Mouse (Mus musculus) forebrain, embryonic 15.5 days (tissue): Measurements from ENCODE around the gene Pde3a. TPM values are rescaled to one million over a fixed set of nuclear protein-coding genes. Genes with fewer than 3 reads are reported as not detected.

Experiments
- ATAC-seq: fragments of 200-750 bp; cut with Nextera tagmentation; replicated peaks from 2 replicates; pipeline ENCODE4 v1.8.0; 2017; ENCODE audit warnings: mild to moderate bottlenecking, moderate TSS enrichment, moderate library complexity
- H3K27ac ChIP-seq: fragments of 300-500 bp; sonication (generic); replicated peaks from 2 replicates; pipeline ENCODE4 v1.5.1; 2015; ENCODE audit warnings: mild to moderate bottlenecking, inconsistent platforms
- H3K27me3 ChIP-seq: fragments of 300-500 bp; sonication (generic); 2 replicates; pipeline ENCODE4 v1.6.1; 2015; ENCODE audit warnings: inconsistent platforms
- H3K36me3 ChIP-seq: fragments of 300-500 bp; sonication (generic); 2 replicates; pipeline ENCODE4 v1.6.1; 2015; ENCODE audit warnings: mild to moderate bottlenecking, inconsistent platforms
- H3K4me1 ChIP-seq: fragments of 300-500 bp; sonication (generic); 2 replicates; pipeline ENCODE4 v1.6.1; 2015; ENCODE audit warnings: inconsistent platforms
- H3K4me2 ChIP-seq: fragments of 300-500 bp; sonication (generic); replicated peaks from 2 replicates; pipeline ENCODE4 v1.6.1; 2015; ENCODE audit warnings: mild to moderate bottlenecking, inconsistent platforms
- H3K4me3 ChIP-seq: fragments of 300-500 bp; sonication (generic); 2 replicates; pipeline ENCODE4 v1.5.1; 2015; ENCODE audit warnings: mild to moderate bottlenecking, inconsistent platforms
- H3K9ac ChIP-seq: fragments of 300-500 bp; sonication (generic); replicated peaks from 2 replicates; pipeline ENCODE4 v1.6.1; 2015; ENCODE audit warnings: mild to moderate bottlenecking, inconsistent platforms
- H3K9me3 ChIP-seq: fragments of 300-500 bp; sonication (generic); 2 replicates; pipeline ENCODE4 v1.6.1; 2016; ENCODE audit warnings: inconsistent platforms
- WGBS: fragments of 180-500 bp; shearing (Covaris S2); methylation state at CpG from one replicate; pipeline ENCODE4 v1.1.7; 2015; ENCODE audit warnings: mixed read lengths; 5-methylcytosine and 5-hydroxymethylcytosine counted together
- polyA plus RNA-seq: library from polyadenylated mRNA; unstranded; fragments of >200 nt; fragmentation: Nextera tagmentation; extraction: Ambion mirVana; gene quantifications from 2 replicates; pipeline ENCODE4 v1.2.1, GENCODE M21; 2015

The Pde3a gene
- polyA plus RNA-seq, 1 experiment from 2014 or later = 1.7 TPM

DNA sequence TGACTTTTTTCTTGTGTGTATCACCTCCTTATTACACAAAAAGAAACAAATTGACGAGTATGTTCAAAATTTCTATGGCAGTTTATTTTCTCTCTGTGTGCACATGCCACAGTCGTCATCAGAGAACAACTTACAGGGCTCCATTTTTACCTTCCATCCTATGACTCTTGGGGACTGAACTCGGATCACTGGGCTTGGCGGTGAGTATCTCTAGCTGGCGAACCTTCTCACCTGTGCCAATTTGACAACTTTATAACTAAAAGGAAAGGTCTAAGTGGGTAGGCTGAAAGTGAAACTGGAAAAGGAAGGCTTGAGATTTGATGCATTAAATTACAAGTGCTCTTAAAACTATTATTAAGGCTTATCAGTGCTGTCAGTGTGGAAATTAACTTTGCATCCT lies 22.1 kb downstream of the Pde3a start:
- Histone ChIP-seq H3K4me2 (no peak overlapping the region), H3K4me3 (no peak overlapping the region), H3K27ac (no peak overlapping the region), H3K36me3 (no peaks in the 10 kb centered on the region), H3K27me3 (no peaks in the 10 kb centered on the region), H3K9ac (no peak overlapping the region), H3K9me3 (no peaks in the 10 kb centered on the region), H3K4me1 (no peaks in the 10 kb centered on the region)
- WGBS = 91% methylated on average over 5 of the region's 5 CpGs
- ATAC-seq = no peak

GRCm38 (mm10) chr6:141271579-141271978 lies 22.5 kb downstream of the Pde3a start:
- no peaks in the 10 kb centered on the region for H3K9me3 ChIP-seq
- H3K4me3 ChIP-seq = no peak overlapping the region
- H3K27me3 ChIP-seq = no peaks in the 10 kb centered on the region
- no peak overlapping the region for H3K9ac ChIP-seq
- no peak overlapping the region for H3K27ac ChIP-seq
- H3K36me3 ChIP-seq = no peaks in the 10 kb centered on the region
- 89% methylated on average over 3 of the region's 3 CpGs for WGBS
- no peak for ATAC-seq
- no peak overlapping the region for H3K4me2 ChIP-seq
- H3K4me1 ChIP-seq = no peaks in the 10 kb centered on the region

GRCm38 (mm10) chr6:141273685-141274084 lies 24.6 kb downstream of the Pde3a start:
- ATAC-seq = no peak
- H3K4me3 ChIP-seq = no peak overlapping the region
- WGBS = 90% methylated on average over 6 of the region's 6 CpGs
- no peaks in the 10 kb centered on the region for H3K27me3 ChIP-seq
- no peak overlapping the region for H3K4me2 ChIP-seq
- no peak overlapping the region for H3K27ac ChIP-seq
- H3K4me1 ChIP-seq = no peaks in the 10 kb centered on the region
- no peaks in the 10 kb centered on the region for H3K36me3 ChIP-seq
- H3K9ac ChIP-seq = no peak overlapping the region
- no peaks in the 10 kb centered on the region for H3K9me3 ChIP-seq

- no peak overlapping the region for H3K9ac ChIP-seq
- no peaks in the 10 kb centered on the region for H3K27me3 ChIP-seq
- H3K36me3 ChIP-seq = no peaks in the 10 kb centered on the region
- no peaks in the 10 kb centered on the region for H3K9me3 ChIP-seq
- H3K4me2 ChIP-seq = no peak overlapping the region
- no peak overlapping the region for H3K27ac ChIP-seq
- no peak overlapping the region for H3K4me3 ChIP-seq
- no peak for ATAC-seq
- 74% methylated on average over 3 of the region's 3 CpGs for WGBS
- no peaks in the 10 kb centered on the region for H3K4me1 ChIP-seq
These were observed 32.6 kb downstream of the Pde3a start for GRCm38 (mm10) chr6:141281685-141282084.

DNA sequence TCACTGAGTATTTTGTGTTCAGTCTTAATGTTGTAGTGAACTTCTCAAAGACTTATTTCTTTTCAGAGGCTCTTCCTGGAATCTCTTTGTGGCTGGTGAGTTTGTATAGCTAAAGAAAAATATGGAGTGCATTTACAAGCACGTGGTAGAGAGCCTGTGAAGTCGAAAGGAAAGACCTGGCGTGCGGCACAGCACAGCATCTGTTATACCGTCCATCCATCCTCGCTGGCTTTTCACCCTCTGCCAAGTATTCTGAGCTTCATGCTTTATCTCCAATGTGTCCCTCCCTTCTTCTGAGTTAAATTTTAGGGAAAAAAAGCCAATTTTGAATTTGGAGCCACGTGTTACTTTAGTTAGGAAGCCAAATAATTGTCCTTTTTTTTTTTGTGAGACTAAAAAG lies 33.7 kb downstream of the Pde3a start:
- Histone ChIP-seq H3K4me3 (no peak overlapping the region), H3K4me1 (no peaks in the 10 kb centered on the region), H3K36me3 (no peaks in the 10 kb centered on the region), H3K9ac (no peak overlapping the region), H3K4me2 (no peak overlapping the region), H3K27ac (no peak overlapping the region), H3K27me3 (no peaks in the 10 kb centered on the region), H3K9me3 (no peaks in the 10 kb centered on the region)
- WGBS = 64% methylated on average over 7 of the region's 7 CpGs
- ATAC-seq = no peak

DNA sequence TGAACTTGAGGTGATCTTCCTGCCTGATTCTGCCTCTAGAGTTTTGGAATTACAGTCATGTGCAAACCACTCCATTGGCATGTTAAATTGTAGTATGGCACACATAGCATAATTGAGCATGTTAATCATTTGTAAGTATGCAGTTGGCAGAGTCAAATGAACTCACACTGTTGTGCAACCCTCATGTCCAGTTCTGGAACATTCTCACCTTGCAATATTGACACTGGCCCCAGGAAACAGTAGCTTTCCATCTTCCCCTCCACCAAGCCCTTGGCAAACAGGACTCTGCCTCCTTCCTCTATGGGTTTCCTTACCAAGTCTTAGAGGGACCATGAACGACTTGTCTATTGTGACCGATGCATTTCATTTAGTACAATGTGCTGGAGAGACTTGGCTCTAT lies 42.1 kb downstream of the Pde3a start:
- Histone ChIP-seq H3K4me3 (no peak overlapping the region), H3K9ac (no peak overlapping the region), H3K4me2 (no peak overlapping the region), H3K9me3 (no peaks in the 10 kb centered on the region), H3K36me3 (no peaks in the 10 kb centered on the region), H3K4me1 (no peaks in the 10 kb centered on the region), H3K27me3 (no peaks in the 10 kb centered on the region), H3K27ac (no peak overlapping the region)
- 92% methylated on average over 2 of the region's 2 CpGs for WGBS
- ATAC-seq = no peak

GRCm38 (mm10) chr6:141292826-141293459 lies 43.9 kb downstream of the Pde3a start:
- ATAC-seq = no peak

GRCm38 (mm10) chr6:141293460-141293853 lies 44.4 kb downstream of the Pde3a start:
- no peak overlapping the region for H3K4me3 ChIP-seq
- H3K27me3 ChIP-seq = no peaks in the 10 kb centered on the region
- H3K4me1 ChIP-seq = no peaks in the 10 kb centered on the region
- ATAC-seq = no peak
- H3K36me3 ChIP-seq = no peaks in the 10 kb centered on the region
- H3K27ac ChIP-seq = no peak overlapping the region
- no peak overlapping the region for H3K9ac ChIP-seq
- no peaks in the 10 kb centered on the region for H3K9me3 ChIP-seq
- H3K4me2 ChIP-seq = no peak overlapping the region
- 63% methylated on average over 2 of the region's 2 CpGs for WGBS

More at GRCm38 (mm10) chr6:141292826-141293459, 43.9 kb downstream of the Pde3a start:
- Histone ChIP-seq H3K27me3 (no peaks in the 10 kb centered on the region), H3K9ac (no peak overlapping the region), H3K4me2 (no peak overlapping the region), H3K9me3 (no peaks in the 10 kb centered on the region), H3K4me3 (no peak overlapping the region), H3K4me1 (no peaks in the 10 kb centered on the region), H3K27ac (no peak overlapping the region), H3K36me3 (no peaks in the 10 kb centered on the region)
- WGBS = 94% methylated on average over 10 of the region's 10 CpGs

- WGBS = 85% methylated on average over 3 of the region's 3 CpGs
These were observed 46.2 kb downstream of the Pde3a start for GRCm38 (mm10) chr6:141295264-141295663.

GRCm38 (mm10) chr6:141301750-141302748 lies 53.0 kb downstream of the Pde3a start:
- Histone ChIP-seq H3K4me1 (no peaks in the 10 kb centered on the region), H3K27ac (no peak overlapping the region), H3K27me3 (no peaks in the 10 kb centered on the region), H3K9me3 (no peaks in the 10 kb centered on the region), H3K36me3 (no peaks in the 10 kb centered on the region), H3K4me2 (no peak overlapping the region), H3K4me3 (no peak overlapping the region), H3K9ac (no peak overlapping the region)
- ATAC-seq = no peak
- 84% methylated on average over 14 of the region's 14 CpGs for WGBS

More at GRCm38 (mm10) chr6:141295264-141295663, 46.2 kb downstream of the Pde3a start:
- no peaks in the 10 kb centered on the region for H3K9me3 ChIP-seq
- no peak for ATAC-seq
- no peaks in the 10 kb centered on the region for H3K27me3 ChIP-seq
- H3K36me3 ChIP-seq = no peaks in the 10 kb centered on the region
- no peak overlapping the region for H3K4me2 ChIP-seq
- H3K27ac ChIP-seq = no peak overlapping the region
- H3K4me1 ChIP-seq = no peaks in the 10 kb centered on the region
- H3K4me3 ChIP-seq = no peak overlapping the region
- H3K9ac ChIP-seq = no peak overlapping the region

DNA sequence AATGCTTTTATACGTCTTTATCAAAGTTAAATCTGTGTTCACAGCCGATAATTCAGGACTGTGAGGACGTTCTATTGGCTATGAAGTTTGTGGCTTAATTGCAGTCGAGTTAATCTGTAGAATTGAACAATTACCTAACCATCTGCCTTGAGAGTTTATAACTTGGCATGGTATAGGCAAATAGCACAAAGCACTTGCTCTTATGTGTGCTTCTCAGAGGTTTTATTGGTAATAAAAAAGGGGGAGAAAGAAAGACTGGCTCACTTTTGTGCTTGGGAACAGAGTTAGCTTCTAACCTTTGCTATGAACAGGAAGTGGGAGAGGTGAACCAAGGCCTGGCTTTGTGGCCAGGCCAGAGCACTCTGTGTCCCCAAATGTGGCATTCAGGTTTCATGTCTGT lies 53.8 kb downstream of the Pde3a start:
- Histone ChIP-seq H3K36me3 (no peaks in the 10 kb centered on the region), H3K4me2 (no peak overlapping the region), H3K9ac (no peak overlapping the region), H3K27ac (no peak overlapping the region), H3K4me1 (no peaks in the 10 kb centered on the region), H3K4me3 (no peak overlapping the region), H3K9me3 (no peaks in the 10 kb centered on the region), H3K27me3 (no peaks in the 10 kb centered on the region)
- WGBS = 76% methylated on average over 4 of the region's 4 CpGs
- no peak for ATAC-seq

DNA sequence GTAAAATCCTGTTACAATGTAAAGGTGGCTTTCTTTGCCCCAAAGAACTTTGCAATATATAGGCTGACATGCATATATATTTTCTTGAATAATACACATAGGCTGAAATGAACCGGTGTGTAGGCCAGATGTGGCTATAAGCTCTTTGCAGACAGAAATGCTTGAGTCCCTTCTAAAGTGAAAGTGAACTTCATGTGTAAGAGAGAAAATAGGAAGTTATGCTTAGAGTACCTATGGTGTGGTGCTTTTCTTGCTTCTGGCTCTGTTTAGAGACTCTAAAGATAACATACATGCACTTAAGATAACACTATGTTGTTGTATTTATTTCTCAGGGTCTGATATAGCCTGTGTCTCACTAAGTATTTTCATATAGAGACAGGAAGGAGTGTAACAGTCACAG lies 58.3 kb downstream of the Pde3a start:
- Histone ChIP-seq H3K4me3 (no peak overlapping the region), H3K9me3 (no peaks in the 10 kb centered on the region), H3K4me1 (no peaks in the 10 kb centered on the region), H3K9ac (no peak overlapping the region), H3K27ac (no peak overlapping the region), H3K4me2 (no peak overlapping the region), H3K27me3 (no peaks in the 10 kb centered on the region), H3K36me3 (no peaks in the 10 kb centered on the region)
- ATAC-seq = no peak
- WGBS = 97% methylated on average over 1 of the region's 1 CpGs
